Mouse (Mus musculus) hindbrain, postnatal 0 days (tissue): ENCODE measurements at regions not wholly inside any gene's neighbourhood (a gene's known extent, or its start where the extent isn't known, plus 50 kb on each side); places are given as distances from the start of the nearest gene placed in this dataset.

ENCODE experiments used
- ATAC-seq: fragments of 200-750 bp; cut with Nextera tagmentation; 2 replicates; pipeline ENCODE4 v1.8.0; 2017; ENCODE audit warnings: mild to moderate bottlenecking, moderate TSS enrichment, moderate library complexity
- DNase-seq: peaks from one replicate; pipeline ENCODE4 v3.0.0-alpha.2; 2015; ENCODE audit warnings: low spot score
- H3K27ac ChIP-seq: fragments of 300-500 bp; sonication (generic); 2 replicates; pipeline ENCODE4 v1.5.1; 2014; ENCODE audit warnings: mild to moderate bottlenecking
- H3K27me3 ChIP-seq: fragments of 300-500 bp; sonication (generic); 2 replicates; pipeline ENCODE4 v1.6.1; 2014; ENCODE audit warnings: low read length, mixed read lengths; ENCODE audit not compliant: insufficient read depth
- H3K36me3 ChIP-seq: fragments of 300-500 bp; sonication (generic); 2 replicates; pipeline ENCODE4 v1.6.1; 2014; ENCODE audit warnings: low read length, mixed read lengths; ENCODE audit not compliant: insufficient read depth
- H3K4me1 ChIP-seq: fragments of 300-500 bp; sonication (generic); 2 replicates; pipeline ENCODE4 v1.6.1; 2014; ENCODE audit warnings: antibody characterized with exemption, low read length, mixed read lengths; ENCODE audit not compliant: insufficient read depth
- H3K4me2 ChIP-seq: fragments of 300-500 bp; sonication (generic); 2 replicates; pipeline ENCODE4 v1.6.1; 2014; ENCODE audit warnings: low read depth, mild to moderate bottlenecking, low read length, moderate library complexity, mixed read lengths
- H3K4me3 ChIP-seq: fragments of 300-500 bp; sonication (generic); 2 replicates; pipeline ENCODE4 v1.5.1; 2014; ENCODE audit warnings: low read length
- H3K9ac ChIP-seq: fragments of 300-500 bp; sonication (generic); replicated peaks from 2 replicates; pipeline ENCODE4 v1.6.1; 2014; ENCODE audit warnings: mild to moderate bottlenecking, low read length, moderate library complexity, mixed read lengths
- H3K9me3 ChIP-seq: fragments of 300-500 bp; sonication (generic); 2 replicates; pipeline ENCODE4 v1.6.1; 2016; ENCODE audit warnings: low read length, mixed read lengths
- CTCF ChIP-seq: IDR thresholded peaks from 2 replicates; pipeline ENCODE4 v1.5.1; 2016; ENCODE audit warnings: antibody characterized with exemption, control low read depth, low read depth
- WGBS: fragments of 180-500 bp; shearing (Covaris S2); extraction: QIAGEN DNeasy Blood & Tissue Kit; methylation state at CpG from one replicate; pipeline ENCODE4 v1.1.7; 2014; 5-methylcytosine and 5-hydroxymethylcytosine counted together

GRCm38 (mm10) chr5:126335553-126336520, 804.3 kb downstream of the Tmem132b start:
- WGBS = 32% methylated on average over 6 of the region's 6 CpGs
- Histone ChIP-seq H3K27me3 (no peaks in the 10 kb centered on the region), H3K4me3 (no peak overlapping the region), H3K9me3 (no peaks in the 10 kb centered on the region), H3K9ac (no peak overlapping the region), H3K4me1 (no peaks in the 10 kb centered on the region), H3K36me3 (no peaks in the 10 kb centered on the region), H3K4me2 (no peak overlapping the region), H3K27ac (no peak overlapping the region)
- DNase-seq (peak; percentile 23), ATAC-seq (no peak)
- TF ChIP-seq CTCF = no peak

GRCm38 (mm10) chr5:126337884-126338283, 806.3 kb downstream of the Tmem132b start:
- 67% methylated on average over 1 of the region's 1 CpGs for WGBS
- H3K36me3 ChIP-seq = no peaks in the 10 kb centered on the region
- DNase-seq (no peak), ATAC-seq (no peak)
- H3K27me3 ChIP-seq = no peaks in the 10 kb centered on the region
- H3K4me2 ChIP-seq = no peak overlapping the region
- no peaks in the 10 kb centered on the region for H3K9me3 ChIP-seq
- no peak overlapping the region for H3K27ac ChIP-seq
- TF ChIP-seq CTCF = no peak
- no peaks in the 10 kb centered on the region for H3K4me1 ChIP-seq
- no peak overlapping the region for H3K9ac ChIP-seq
- H3K4me3 ChIP-seq = no peak overlapping the region

- no peak for TF ChIP-seq CTCF
- no peaks in the 10 kb centered on the region for H3K9me3 ChIP-seq
- peak; percentile 33 for DNase-seq
- H3K9ac ChIP-seq = no peak overlapping the region
- no peaks in the 10 kb centered on the region for H3K36me3 ChIP-seq
- WGBS = 43% methylated on average over 9 of the region's 9 CpGs
- no peak overlapping the region for H3K4me2 ChIP-seq
- H3K27me3 ChIP-seq = no peaks in the 10 kb centered on the region
- no peak overlapping the region for H3K27ac ChIP-seq
- H3K4me3 ChIP-seq = no peak overlapping the region
- ATAC-seq = no peak
- no peaks in the 10 kb centered on the region for H3K4me1 ChIP-seq
Observed at GRCm38 (mm10) chr5:126343570-126343969, 812.0 kb downstream of the Tmem132b start.

GRCm38 (mm10) chr5:126350936-126351335, 819.4 kb downstream of the Tmem132b start:
- H3K27me3 ChIP-seq = no peaks in the 10 kb centered on the region
- no peak; the same call in 1 of the 2 replicates for TF ChIP-seq CTCF
- no peak overlapping the region for H3K4me3 ChIP-seq
- no peak overlapping the region for H3K27ac ChIP-seq
- ATAC-seq (no peak), DNase-seq (no peak)
- no peaks in the 10 kb centered on the region for H3K4me1 ChIP-seq
- no peaks in the 10 kb centered on the region for H3K36me3 ChIP-seq
- 99% methylated on average over 2 of the region's 2 CpGs for WGBS
- H3K9ac ChIP-seq = no peak overlapping the region
- H3K9me3 ChIP-seq = no peaks in the 10 kb centered on the region
- H3K4me2 ChIP-seq = no peak overlapping the region

- Histone ChIP-seq H3K9ac (no peak overlapping the region), H3K27ac (no peak overlapping the region)
Observed at GRCm38 (mm10) chr5:126369436-126369835, 837.9 kb downstream of the Tmem132b start.

GRCm38 (mm10) chr5:126392306-126392705, 849.3 kb upstream of the Tmem132c start:
- 61% methylated on average over 1 of the region's 1 CpGs for WGBS
- TF ChIP-seq CTCF = 0 out of 2 replicates have a peak, but pooled peaks have one; percentile 29
- H3K27ac ChIP-seq = no peak overlapping the region
- ATAC-seq (no peak), DNase-seq (no peak)
- H3K4me1 ChIP-seq = no peaks in the 10 kb centered on the region
- H3K4me2 ChIP-seq = no peak overlapping the region
- H3K4me3 ChIP-seq = no peak overlapping the region
- no peaks in the 10 kb centered on the region for H3K27me3 ChIP-seq
- no peaks in the 10 kb centered on the region for H3K9me3 ChIP-seq
- H3K36me3 ChIP-seq = no peaks in the 10 kb centered on the region
- H3K9ac ChIP-seq = no peak overlapping the region

More at GRCm38 (mm10) chr5:126369436-126369835, 837.9 kb downstream of the Tmem132b start:
- ATAC-seq = no peak
- no peaks in the 10 kb centered on the region for H3K4me1 ChIP-seq
- WGBS = 84% methylated on average over 2 of the region's 2 CpGs
- no peaks in the 10 kb centered on the region for H3K36me3 ChIP-seq
- H3K9me3 ChIP-seq = no peaks in the 10 kb centered on the region
- H3K4me3 ChIP-seq = no peak overlapping the region
- no peak overlapping the region for H3K4me2 ChIP-seq
- no peak for DNase-seq
- H3K27me3 ChIP-seq = no peaks in the 10 kb centered on the region
- TF ChIP-seq CTCF = no peak

- Histone ChIP-seq H3K4me2 (no peak overlapping the region), H3K4me1 (no peaks in the 10 kb centered on the region), H3K36me3 (no peaks in the 10 kb centered on the region), H3K4me3 (no peak overlapping the region), H3K9me3 (no peaks in the 10 kb centered on the region), H3K9ac (no peak overlapping the region), H3K27me3 (no peaks in the 10 kb centered on the region), H3K27ac (no peak overlapping the region)
- ATAC-seq (no peak), DNase-seq (peak; percentile 74)
- 48% methylated on average over 8 of the region's 8 CpGs for WGBS
- peak; percentile 71 for TF ChIP-seq CTCF
Observed at GRCm38 (mm10) chr5:126395331-126395730, 846.3 kb upstream of the Tmem132c start.
